Mouse (Mus musculus) midbrain, embryonic 14.5 days (tissue): ENCODE data around the gene Calcoco1. TPM values are rescaled to one million over a fixed set of nuclear protein-coding genes. Genes with fewer than 3 reads are reported as not detected.
A peak's percentile ranks its signal among the peaks of the same experiment; 100 is the strongest.

ENCODE experiments used
- ATAC-seq: fragments of 200-750 bp; cut with Nextera tagmentation; 2 replicates; pipeline ENCODE4 v1.8.0; 2017; ENCODE audit warnings: moderate number of reproducible peaks, moderate library complexity; ENCODE audit not compliant: low FRiP score, low TSS enrichment
- DNase-seq: peaks from one replicate; pipeline ENCODE4 v3.0.0-alpha.2; 2015
- H3K27ac ChIP-seq: fragments of 300-500 bp; sonication (generic); replicated peaks from 2 replicates; pipeline ENCODE4 v1.5.1; 2014; ENCODE audit warnings: mild to moderate bottlenecking, low read depth, low read length, moderate library complexity
- H3K27me3 ChIP-seq: fragments of 300-500 bp; sonication (generic); 2 replicates; pipeline ENCODE4 v1.6.1; 2014; ENCODE audit warnings: low read length, control low read depth, mixed read lengths; ENCODE audit not compliant: control insufficient read depth, insufficient read depth
- H3K36me3 ChIP-seq: fragments of 300-500 bp; sonication (generic); 2 replicates; pipeline ENCODE4 v1.6.1; 2014; ENCODE audit warnings: low read length, control low read depth; ENCODE audit not compliant: control insufficient read depth, insufficient read depth
- H3K4me1 ChIP-seq: fragments of 300-500 bp; sonication (generic); 2 replicates; pipeline ENCODE4 v1.6.1; 2014; ENCODE audit warnings: mild to moderate bottlenecking, antibody characterized with exemption, low read length, control low read depth; ENCODE audit not compliant: control insufficient read depth, insufficient read depth
- H3K4me2 ChIP-seq: fragments of 300-500 bp; sonication (generic); 2 replicates; pipeline ENCODE4 v1.6.1; 2014; ENCODE audit warnings: mild to moderate bottlenecking, low read length, moderate library complexity
- H3K4me3 ChIP-seq: fragments of 300-500 bp; sonication (generic); replicated peaks from 2 replicates; pipeline ENCODE4 v1.5.1; 2014; ENCODE audit warnings: low read depth, low read length
- H3K9ac ChIP-seq: fragments of 300-500 bp; sonication (generic); replicated peaks from 2 replicates; pipeline ENCODE4 v1.6.1; 2014; ENCODE audit warnings: mild to moderate bottlenecking, low read length, moderate library complexity
- H3K9me3 ChIP-seq: fragments of 300-500 bp; sonication (generic); 2 replicates; pipeline ENCODE4 v1.6.1; 2016; ENCODE audit warnings: low read length, control low read depth, mixed read lengths; ENCODE audit not compliant: control insufficient read depth
- WGBS: fragments of 180-500 bp; shearing (Covaris S2); extraction: QIAGEN DNeasy Blood & Tissue Kit; methylation state at CpG from one replicate; pipeline ENCODE4 v1.1.7; 2014; 5-methylcytosine and 5-hydroxymethylcytosine counted together
- polyA plus RNA-seq: library from polyadenylated mRNA; unstranded; fragments of >200 nt; fragmentation: Nextera tagmentation; extraction: Ambion mirVana; gene quantifications from 2 replicates; pipeline ENCODE4 v1.2.1, GENCODE M21; 2014

The Calcoco1 gene
- polyA plus RNA-seq, 1 experiment from 2014 or later = 36.5 TPM

DNA sequence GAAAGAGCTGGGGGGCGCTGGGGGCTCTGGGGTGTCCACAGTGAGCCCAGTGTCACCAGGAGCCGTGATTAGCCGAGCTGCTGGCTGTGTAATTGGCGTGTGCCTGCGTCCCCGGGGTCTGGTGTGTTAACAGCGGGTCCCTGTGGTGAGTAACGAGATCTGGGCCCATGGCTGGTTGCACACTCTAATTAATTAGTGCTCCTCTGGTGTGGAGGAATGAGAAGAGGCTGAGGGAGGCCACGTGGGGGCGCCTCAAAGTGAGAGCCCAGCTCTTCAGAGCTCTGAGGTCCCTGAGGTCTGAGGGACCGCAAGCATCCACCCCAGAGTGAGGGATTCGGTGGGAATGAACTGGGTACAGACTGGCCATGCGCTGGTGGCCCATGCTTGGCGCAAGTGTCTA, 13.1 kb upstream of the Calcoco1 start:
- WGBS = 27% methylated on average over 14 of the region's 14 CpGs
- Histone ChIP-seq H3K4me2 (no peak overlapping the region), H3K9ac (no peak overlapping the region), H3K36me3 (no peaks in the 10 kb centered on the region), H3K27me3 (no peaks in the 10 kb centered on the region; the same call in 1 of the 2 replicates), H3K9me3 (no peaks in the 10 kb centered on the region), H3K27ac (no peak overlapping the region), H3K4me1 (peaks cover 8% of the 10 kb centered on the region; the same call in 1 of the 2 replicates), H3K4me3 (no peak overlapping the region)
- DNase-seq (peak; percentile 41), ATAC-seq (no peak)

DNA sequence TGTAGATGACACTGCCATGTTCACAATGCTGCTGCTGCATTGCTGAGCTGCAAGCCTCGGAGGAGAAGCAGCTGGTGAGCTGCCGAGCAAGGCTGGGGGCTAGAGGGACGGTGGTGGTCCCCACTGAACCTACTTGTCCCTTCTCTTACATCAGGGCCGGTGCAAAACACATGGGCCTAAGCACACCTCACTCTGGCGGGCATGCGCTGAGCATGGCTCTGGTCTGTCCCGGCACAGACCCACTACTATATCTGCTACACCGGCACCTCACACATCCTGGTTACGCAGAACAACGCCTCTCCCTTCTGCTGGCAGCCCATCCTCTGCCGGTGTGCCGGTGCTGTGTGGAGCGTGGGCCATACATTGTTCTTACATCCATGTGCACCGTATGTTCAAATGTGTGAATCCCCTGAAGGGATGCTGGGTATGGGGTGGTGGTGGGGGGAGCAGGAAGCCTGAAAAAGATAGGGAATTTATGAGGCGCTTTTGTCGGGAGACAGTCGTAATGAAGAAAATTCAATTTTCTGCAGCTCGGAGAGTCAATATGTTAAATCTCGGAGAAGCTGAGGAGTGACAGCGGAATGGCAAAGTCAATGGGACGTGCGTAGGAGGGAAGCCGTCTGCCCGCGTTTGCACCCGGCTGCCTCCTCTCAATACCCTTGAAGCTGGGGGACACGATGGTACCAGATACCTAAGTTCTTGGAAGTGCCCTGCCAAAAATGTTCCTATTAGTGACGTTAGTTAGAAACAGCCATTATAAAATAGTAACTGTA, 12.0 kb upstream of the Calcoco1 start:
- 87% methylated on average over 28 of the region's 28 CpGs for WGBS
- Histone ChIP-seq H3K9ac (0 out of 2 replicates have a peak overlapping the region, but pooled peaks have one; percentile 3), H3K27me3 (no peaks in the 10 kb centered on the region; the same call in 1 of the 2 replicates), H3K36me3 (no peaks in the 10 kb centered on the region), H3K4me3 (no peak overlapping the region), H3K4me1 (peaks cover 8% of the 10 kb centered on the region; the same call in 1 of the 2 replicates), H3K9me3 (no peaks in the 10 kb centered on the region), H3K4me2 (no peak overlapping the region), H3K27ac (0 out of 2 replicates have a peak overlapping the region, but pooled peaks have one; percentile 9)
- DNase-seq (no peak), ATAC-seq (no peak)

GRCm38 (mm10) chr15:102733233-102733632, 11.3 kb upstream of the Calcoco1 start:
- no peaks in the 10 kb centered on the region for H3K36me3 ChIP-seq
- WGBS = 75% methylated on average over 5 of the region's 5 CpGs
- 0 out of 2 replicates have a peak, but pooled peaks have one; percentile 25 for ATAC-seq
- H3K9me3 ChIP-seq = no peaks in the 10 kb centered on the region
- H3K27me3 ChIP-seq = no peaks in the 10 kb centered on the region; the same call in 1 of the 2 replicates
- H3K9ac ChIP-seq = 0 out of 2 replicates have a peak overlapping the region, but pooled peaks have one; percentile 3
- no peak overlapping the region for H3K4me2 ChIP-seq
- H3K4me1 ChIP-seq = peaks cover 8% of the 10 kb centered on the region; the same call in 1 of the 2 replicates
- H3K27ac ChIP-seq = no peak overlapping the region
- DNase-seq = peak; percentile 48
- H3K4me3 ChIP-seq = no peak overlapping the region

DNA sequence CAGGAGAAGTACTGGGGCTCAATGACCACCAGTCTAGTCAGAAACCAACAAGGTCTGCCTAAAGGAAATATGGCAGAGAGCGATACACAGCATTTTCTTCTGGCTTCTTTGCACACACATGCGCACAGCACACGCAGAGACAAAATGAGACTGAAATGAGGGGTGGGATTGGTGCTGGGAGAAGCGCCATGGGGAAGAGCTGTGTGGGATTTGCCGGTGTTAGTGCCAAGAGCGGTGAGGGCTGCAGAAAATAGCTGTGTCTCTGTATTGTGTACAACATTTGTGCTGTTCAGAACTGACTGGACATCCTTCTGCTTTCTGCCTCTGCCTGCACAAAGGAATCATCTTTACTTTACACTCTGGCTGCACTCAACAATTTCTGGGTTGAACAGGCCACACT, 10.4 kb upstream of the Calcoco1 start:
- H3K9me3 ChIP-seq = no peaks in the 10 kb centered on the region
- no peak overlapping the region for H3K4me2 ChIP-seq
- no peak for ATAC-seq
- no peak overlapping the region for H3K27ac ChIP-seq
- WGBS = 84% methylated on average over 6 of the region's 6 CpGs
- H3K27me3 ChIP-seq = no peaks in the 10 kb centered on the region; the same call in 1 of the 2 replicates
- H3K4me3 ChIP-seq = no peak overlapping the region
- H3K9ac ChIP-seq = no peak overlapping the region
- H3K36me3 ChIP-seq = no peaks in the 10 kb centered on the region
- DNase-seq = no peak
- peaks cover 8% of the 10 kb centered on the region; the same call in 1 of the 2 replicates for H3K4me1 ChIP-seq

DNA sequence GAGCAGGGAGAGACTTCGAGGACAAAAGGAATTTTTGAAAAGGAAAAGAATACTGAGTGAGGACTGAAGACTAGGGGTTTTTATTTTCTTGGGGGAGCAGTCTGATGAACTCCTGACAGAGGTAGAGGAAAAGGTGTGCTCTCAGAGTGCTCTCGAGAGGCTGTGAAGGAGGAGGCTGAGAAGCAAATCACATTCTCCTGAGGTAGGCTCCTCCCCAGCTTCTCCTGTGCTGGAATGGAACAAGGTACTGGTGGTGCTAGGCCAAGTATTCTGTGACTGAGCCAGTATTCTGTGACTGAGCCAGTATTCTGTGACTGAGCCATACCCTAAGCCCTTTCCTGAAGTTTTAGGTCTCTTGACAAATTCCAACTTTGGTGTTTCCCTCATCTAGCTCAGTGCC, 6.0 kb upstream of the Calcoco1 start:
- no peak overlapping the region for H3K4me3 ChIP-seq
- H3K4me2 ChIP-seq = no peak overlapping the region
- H3K4me1 ChIP-seq = no peaks in the 10 kb centered on the region
- H3K9ac ChIP-seq = no peak overlapping the region
- no peak for DNase-seq
- H3K27me3 ChIP-seq = no peaks in the 10 kb centered on the region
- ATAC-seq = no peak
- H3K9me3 ChIP-seq = no peaks in the 10 kb centered on the region
- H3K36me3 ChIP-seq = no peaks in the 10 kb centered on the region
- H3K27ac ChIP-seq = no peak overlapping the region
- 79% methylated on average over 2 of the region's 2 CpGs for WGBS

GRCm38 (mm10) chr15:102723358-102724135, 1.6 kb upstream of the Calcoco1 start:
- ATAC-seq (no peak), DNase-seq (no peak)
- WGBS = 87% methylated on average over 10 of the region's 10 CpGs
- H3K9me3 ChIP-seq = no peaks in the 10 kb centered on the region
- no peak overlapping the region for H3K4me3 ChIP-seq
- H3K27me3 ChIP-seq = no peaks in the 10 kb centered on the region
- H3K36me3 ChIP-seq = peaks cover 8% of the 10 kb centered on the region; the same call in 1 of the 2 replicates
- no peak overlapping the region for H3K4me2 ChIP-seq
- no peak overlapping the region for H3K27ac ChIP-seq
- no peak overlapping the region for H3K9ac ChIP-seq
- peaks cover 7% of the 10 kb centered on the region for H3K4me1 ChIP-seq

GRCm38 (mm10) chr15:102722500-102722931, 538 bp upstream of the Calcoco1 start:
- Histone ChIP-seq H3K9me3 (no peaks in the 10 kb centered on the region), H3K9ac (no peak overlapping the region), H3K4me1 (peaks cover 7% of the 10 kb centered on the region), H3K27me3 (no peaks in the 10 kb centered on the region), H3K36me3 (peaks cover 18% of the 10 kb centered on the region), H3K27ac (no peak overlapping the region), H3K4me3 (peak overlapping the region; percentile 28), H3K4me2 (peak overlapping the region; percentile 56)
- ATAC-seq (peak; percentile 60), DNase-seq (no peak)
- 41% methylated on average over 4 of the region's 4 CpGs for WGBS

DNA sequence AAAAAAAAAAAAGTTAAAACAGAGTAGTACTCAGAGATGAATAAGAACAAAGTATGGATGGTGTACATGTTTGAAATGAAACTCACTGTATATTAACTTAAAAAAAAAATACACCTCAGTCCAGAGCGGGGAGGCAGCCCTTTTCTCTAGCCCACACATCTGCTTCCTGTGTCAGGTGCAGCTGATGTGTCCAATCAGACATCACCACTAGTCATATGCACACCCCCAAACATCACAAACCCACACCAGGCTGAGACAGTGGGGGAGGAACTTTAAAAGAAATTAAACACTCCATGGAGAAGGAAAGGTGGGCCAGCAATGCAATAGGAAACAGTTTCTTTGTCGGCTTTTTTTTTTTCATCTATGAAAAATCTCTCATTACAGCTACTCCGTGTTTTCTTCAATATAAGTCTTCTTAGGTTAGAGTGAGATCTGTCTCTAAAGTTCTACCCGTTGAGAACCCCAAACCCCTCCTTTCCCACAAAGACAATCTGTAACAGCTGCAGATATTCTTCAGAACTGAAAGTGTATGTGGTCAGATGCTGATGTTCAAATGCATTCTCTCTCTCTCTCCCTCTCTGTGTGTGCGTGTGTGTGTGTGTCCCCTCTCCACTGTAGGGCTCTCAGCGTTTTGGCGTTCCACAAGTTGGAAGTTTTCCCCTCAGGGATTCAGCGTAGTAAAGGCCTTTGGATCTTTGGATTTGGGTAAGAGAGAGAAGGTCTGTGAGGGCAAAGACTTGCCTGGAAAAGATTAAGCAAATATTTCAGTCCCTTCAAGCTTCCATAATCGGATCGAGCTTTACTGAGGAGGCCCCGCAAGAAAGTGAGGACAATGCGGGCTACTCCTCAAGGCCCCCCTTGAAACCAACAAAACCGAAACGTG, 721 bp downstream of the Calcoco1 start:
- Histone ChIP-seq H3K4me3 (peak overlapping the region; percentile 60), H3K9ac (peak overlapping the region; percentile 50), H3K4me2 (peak overlapping the region; percentile 84), H3K36me3 (peaks cover 28% of the 10 kb centered on the region), H3K27ac (no peak overlapping the region), H3K9me3 (no peaks in the 10 kb centered on the region), H3K27me3 (no peaks in the 10 kb centered on the region), H3K4me1 (peaks cover 7% of the 10 kb centered on the region)
- DNase-seq (no peak), ATAC-seq (no peak)
- 19% methylated on average over 14 of the region's 14 CpGs for WGBS
